Mouse (Mus musculus) embryonic facial prominence, embryonic 14.5 days (tissue): ENCODE measurements around the gene Ubp1. TPM values are rescaled to one million over a fixed set of nuclear protein-coding genes. Genes with fewer than 3 reads are reported as not detected.

ENCODE experiments used
- ATAC-seq: fragments of 200-750 bp; cut with Nextera tagmentation; 2 replicates; pipeline ENCODE4 v1.8.0; 2017; ENCODE audit warnings: low read depth, moderate number of reproducible peaks, moderate TSS enrichment
- DNase-seq: peaks from one replicate; pipeline ENCODE4 v3.0.0-alpha.2; 2015; ENCODE audit warnings: low spot score
- H3K27ac ChIP-seq: fragments of 300-500 bp; sonication (generic); replicated peaks from 2 replicates; pipeline ENCODE4 v1.5.1; 2014; ENCODE audit warnings: low read depth, mild to moderate bottlenecking, low read length, moderate library complexity
- H3K27me3 ChIP-seq: fragments of 300-500 bp; sonication (generic); replicated peaks from 2 replicates; pipeline ENCODE4 v1.6.1; 2014; ENCODE audit warnings: low read length; ENCODE audit not compliant: control insufficient read depth, insufficient read depth
- H3K36me3 ChIP-seq: fragments of 300-500 bp; sonication (generic); 2 replicates; pipeline ENCODE4 v1.6.1; 2014; ENCODE audit warnings: low read length, mixed read lengths; ENCODE audit not compliant: control insufficient read depth, insufficient read depth
- H3K4me1 ChIP-seq: fragments of 300-500 bp; sonication (generic); 2 replicates; pipeline ENCODE4 v1.6.1; 2014; ENCODE audit warnings: antibody characterized with exemption, low read length; ENCODE audit not compliant: control insufficient read depth, insufficient read depth
- H3K4me2 ChIP-seq: fragments of 300-500 bp; sonication (generic); 2 replicates; pipeline ENCODE4 v1.6.1; 2014; ENCODE audit warnings: low read depth, mild to moderate bottlenecking, low read length, moderate library complexity, mixed read lengths
- H3K4me3 ChIP-seq: fragments of 300-500 bp; sonication (generic); 2 replicates; pipeline ENCODE4 v1.5.1; 2014; ENCODE audit warnings: low read depth, mild to moderate bottlenecking, low read length
- H3K9ac ChIP-seq: fragments of 300-500 bp; sonication (generic); 2 replicates; pipeline ENCODE4 v1.6.1; 2014; ENCODE audit warnings: low read depth, mild to moderate bottlenecking, low read length, moderate library complexity, mixed read lengths
- H3K9me3 ChIP-seq: fragments of 300-500 bp; sonication (generic); 2 replicates; pipeline ENCODE4 v1.6.1; 2016; ENCODE audit warnings: low read length; ENCODE audit not compliant: control insufficient read depth
- WGBS: fragments of 180-500 bp; shearing (Covaris S2); extraction: QIAGEN DNeasy Blood & Tissue Kit; methylation state at CpG from one replicate; pipeline ENCODE4 v1.1.7; 2014; 5-methylcytosine and 5-hydroxymethylcytosine counted together
- polyA plus RNA-seq: library from polyadenylated mRNA; unstranded; fragments of >200 nt; fragmentation: Nextera tagmentation; extraction: Ambion mirVana; gene quantifications from 2 replicates; pipeline ENCODE4 v1.2.1, GENCODE M21; 2014

Ubp1 gene
- polyA plus RNA-seq, 1 experiment from 2014 or later, result 35.1 TPM

GRCm38 (mm10) chr9:113982883-113983670 is 52.3 kb downstream of the Ubp1 start:
- Histone ChIP-seq H3K4me3 (no peak overlapping the region), H3K36me3 (peaks cover 15% of the 10 kb centered on the region; the same call in 1 of the 2 replicates), H3K4me1 (no peaks in the 10 kb centered on the region), H3K4me2 (no peak overlapping the region), H3K27me3 (no peaks in the 10 kb centered on the region), H3K27ac (no peak overlapping the region), H3K9ac (no peak overlapping the region), H3K9me3 (no peaks in the 10 kb centered on the region)
- WGBS, result 84% methylated on average over 11 of the region's 11 CpGs
- ATAC-seq, result no peak
- DNase-seq, result no peak

GRCm38 (mm10) chr9:113984946-113985620 is 54.3 kb downstream of the Ubp1 start:
- ATAC-seq (no peak), DNase-seq (no peak)
- Histone ChIP-seq H3K4me1 (no peaks in the 10 kb centered on the region), H3K4me3 (no peak overlapping the region), H3K9me3 (no peaks in the 10 kb centered on the region), H3K4me2 (no peak overlapping the region), H3K27ac (no peak overlapping the region), H3K36me3 (no peaks in the 10 kb centered on the region), H3K27me3 (no peaks in the 10 kb centered on the region), H3K9ac (no peak overlapping the region)
- 89% methylated on average over 13 of the region's 13 CpGs for WGBS

GRCm38 (mm10) chr9:113990547-113991248 is 60.0 kb downstream of the Ubp1 start:
- DNase-seq, result peak; percentile 91
- peak overlapping the region; percentile 45; the same call in 1 of the 2 replicates for H3K9ac ChIP-seq

GRCm38 (mm10) chr9:113992810-113993209 is 62.1 kb downstream of the Ubp1 start:
- H3K27ac ChIP-seq, result no peak overlapping the region
- no peaks in the 10 kb centered on the region for H3K36me3 ChIP-seq
- no peak overlapping the region for H3K4me3 ChIP-seq
- H3K4me1 ChIP-seq, result peaks cover 5% of the 10 kb centered on the region; the same call in 1 of the 2 replicates
- H3K9ac ChIP-seq, result no peak overlapping the region
- H3K4me2 ChIP-seq, result no peak overlapping the region
- H3K9me3 ChIP-seq, result no peaks in the 10 kb centered on the region
- ATAC-seq, result no peak
- no peaks in the 10 kb centered on the region for H3K27me3 ChIP-seq
- 90% methylated on average over 7 of the region's 7 CpGs for WGBS
- no peak for DNase-seq

More at GRCm38 (mm10) chr9:113990547-113991248, 60.0 kb downstream of the Ubp1 start:
- Histone ChIP-seq H3K27me3 (no peaks in the 10 kb centered on the region), H3K4me3 (peak overlapping the region; percentile 23), H3K9me3 (no peaks in the 10 kb centered on the region), H3K4me1 (peaks cover 5% of the 10 kb centered on the region; the same call in 1 of the 2 replicates), H3K27ac (no peak overlapping the region), H3K36me3 (no peaks in the 10 kb centered on the region), H3K4me2 (peak overlapping the region; percentile 49)
- ATAC-seq, result peak; percentile 82
- WGBS, result 24% methylated on average over 18 of the region's 18 CpGs

GRCm38 (mm10) chr9:113998311-113998710 is 67.6 kb downstream of the Ubp1 start:
- Histone ChIP-seq H3K9ac (no peak overlapping the region), H3K27me3 (no peaks in the 10 kb centered on the region), H3K27ac (no peak overlapping the region), H3K4me2 (no peak overlapping the region), H3K4me1 (no peaks in the 10 kb centered on the region), H3K36me3 (0 out of 2 replicates have a peak, but pooled peaks cover 7% of the 10 kb centered on the region), H3K4me3 (no peak overlapping the region), H3K9me3 (no peaks in the 10 kb centered on the region)
- ATAC-seq, result no peak
- DNase-seq, result no peak
- 63% methylated on average over 2 of the region's 2 CpGs for WGBS

GRCm38 (mm10) chr9:114006801-114007200 is 76.1 kb downstream of the Ubp1 start:
- H3K27ac ChIP-seq, result no peak overlapping the region
- no peaks in the 10 kb centered on the region for H3K36me3 ChIP-seq
- no peak overlapping the region for H3K4me3 ChIP-seq
- H3K4me2 ChIP-seq, result no peak overlapping the region
- DNase-seq (no peak), ATAC-seq (no peak)
- H3K27me3 ChIP-seq, result no peaks in the 10 kb centered on the region
- H3K9me3 ChIP-seq, result no peaks in the 10 kb centered on the region
- H3K4me1 ChIP-seq, result no peaks in the 10 kb centered on the region
- H3K9ac ChIP-seq, result no peak overlapping the region
- WGBS, result 70% methylated on average over 9 of the region's 9 CpGs

GRCm38 (mm10) chr9:114007850-114008350 is 77.2 kb downstream of the Ubp1 start:
- H3K4me2 ChIP-seq, result no peak overlapping the region
- H3K9me3 ChIP-seq, result no peaks in the 10 kb centered on the region
- DNase-seq (no peak), ATAC-seq (no peak)
- no peaks in the 10 kb centered on the region for H3K27me3 ChIP-seq
- 92% methylated on average over 9 of the region's 9 CpGs for WGBS
- no peak overlapping the region for H3K27ac ChIP-seq
- H3K9ac ChIP-seq, result no peak overlapping the region
- H3K4me1 ChIP-seq, result no peaks in the 10 kb centered on the region
- no peaks in the 10 kb centered on the region for H3K36me3 ChIP-seq
- no peak overlapping the region for H3K4me3 ChIP-seq

- H3K27me3 ChIP-seq, result no peaks in the 10 kb centered on the region
- H3K4me2 ChIP-seq, result no peak overlapping the region
- DNase-seq, result no peak
- ATAC-seq, result no peak
- no peak overlapping the region for H3K27ac ChIP-seq
- no peaks in the 10 kb centered on the region for H3K4me1 ChIP-seq
- H3K4me3 ChIP-seq, result no peak overlapping the region
- H3K36me3 ChIP-seq, result no peaks in the 10 kb centered on the region
- 57% methylated on average over 5 of the region's 5 CpGs for whole genome bisulfite sequencing
- no peak overlapping the region for H3K9ac ChIP-seq
- H3K9me3 ChIP-seq, result no peaks in the 10 kb centered on the region
These were observed 78.8 kb downstream of the Ubp1 start for GRCm38 (mm10) chr9:114009526-114009925.
